20 mouse cellular contexts compared by ENCODE assay signal in genomic region chr13:63475356-63475755, GRCm38 (mm10). TPM values are rescaled to one million over a fixed set of nuclear protein-coding genes. Genes with fewer than 3 reads are reported as not detected.
DNase-seq lines count a peak whose midpoint lies in the region; ATAC-seq and TF ChIP-seq lines count a peak whose summit lies in the region.
"Had no signal": no experiment of that assay in that cellular context is flagged by ENCODE, and none has a peak within 500 bp of the region (broad histone marks: within the 10 kb centered on the region; RNA-seq: fewer than 3 reads in every experiment).

No protein-coding gene starts in this region.

- H3K27ac ChIP-seq in heart, embryonic 13.5 days (replicated peaks): no peak overlapping the region
- H3K27ac ChIP-seq in lung, embryonic 14.5 days (ENCODE audit: low read depth): no peak overlapping the region
- H3K27ac ChIP-seq: embryonic facial prominence, embryonic 13.5 days; forebrain, embryonic 10.5 days; forebrain, embryonic 15.5 days; heart, embryonic 10.5 days had no signal

- H3K4me1 ChIP-seq in heart, embryonic 13.5 days: peaks cover 15% of the 10 kb centered on the region
- H3K4me1 ChIP-seq in lung, embryonic 14.5 days (ENCODE audit: insufficient read depth): no peaks in the 10 kb centered on the region
- H3K4me1 ChIP-seq in lung, adult 2 months (ENCODE audit: control insufficient read depth, insufficient read depth, low read length): no peaks in the 10 kb centered on the region
- H3K4me1 ChIP-seq: embryonic facial prominence, embryonic 13.5 days; forebrain, embryonic 15.5 days had no signal

- WGBS in heart, embryonic 13.5 days: 58% methylated on average over 8 of the region's 8 CpGs
- 29% methylated on average over 8 of the region's 8 CpGs for WGBS in lung, embryonic 14.5 days
- 48% methylated on average over 8 of the region's 8 CpGs for WGBS in lung, adult 2 months

- no peak for ATAC-seq in heart, embryonic 13.5 days (ENCODE audit: extremely low read depth, insufficient number of reproducible peaks, low FRiP score, low TSS enrichment)
- no peak for ATAC-seq in lung, embryonic 14.5 days (ENCODE audit: insufficient read depth)
- ATAC-seq: forebrain, embryonic 15.5 days; hindbrain, embryonic 16.5 days had no signal

- no peaks in the 10 kb centered on the region for H3K36me3 ChIP-seq in heart, embryonic 13.5 days
- H3K36me3 ChIP-seq in lung, embryonic 14.5 days (ENCODE audit: insufficient read depth): no peaks in the 10 kb centered on the region
- H3K36me3 ChIP-seq: embryonic facial prominence, embryonic 13.5 days; forebrain, embryonic 10.5 days; forebrain, embryonic 15.5 days; heart, embryonic 10.5 days had no signal

- TF ChIP-seq CTCF in lung, embryonic 14.5 days (IDR thresholded peaks at IDR 0.05; ENCODE audit: low read depth): no peak
- no peak for TF ChIP-seq CTCF in lung, adult 2 months (IDR thresholded peaks at IDR 0.05; ENCODE audit: insufficient read depth, low read length)

- no peak overlapping the region for H3K9ac ChIP-seq in heart, embryonic 13.5 days
- H3K9ac ChIP-seq in lung, embryonic 14.5 days: no peak overlapping the region
- H3K9ac ChIP-seq: embryonic facial prominence, embryonic 13.5 days; forebrain, embryonic 15.5 days had no signal

- no peak for TF ChIP-seq POLR2A in lung, adult 2 months (IDR thresholded peaks at IDR 0.05; ENCODE audit: borderline replicate concordance, extremely low read depth, low read depth, low read length)

- no peaks in the 10 kb centered on the region for H3K27me3 ChIP-seq in heart, embryonic 13.5 days (replicated peaks)
- H3K27me3 ChIP-seq in lung, embryonic 14.5 days (ENCODE audit: insufficient read depth, low read length): no peaks in the 10 kb centered on the region
- H3K27me3 ChIP-seq: embryonic facial prominence, embryonic 13.5 days; forebrain, embryonic 15.5 days had no signal

- no peaks in the 10 kb centered on the region for H3K9me3 ChIP-seq in heart, embryonic 13.5 days
- H3K9me3 ChIP-seq in lung, embryonic 14.5 days (ENCODE audit: low read depth, low read length): no peaks in the 10 kb centered on the region
- H3K9me3 ChIP-seq: embryonic facial prominence, embryonic 13.5 days; forebrain, embryonic 10.5 days; forebrain, embryonic 15.5 days; heart, embryonic 10.5 days had no signal

- H3K4me2 ChIP-seq in heart, embryonic 13.5 days: 0 out of 2 replicates have a peak overlapping the region, but pooled peaks have one; percentile 9
- no peak overlapping the region for H3K4me2 ChIP-seq in lung, embryonic 14.5 days
- H3K4me2 ChIP-seq: embryonic facial prominence, embryonic 13.5 days; forebrain, embryonic 15.5 days had no signal

- no peak overlapping the region for H3K4me3 ChIP-seq in heart, embryonic 13.5 days
- H3K4me3 ChIP-seq in lung, embryonic 14.5 days (ENCODE audit: low read depth, low read length): no peak overlapping the region
- no peak overlapping the region for H3K4me3 ChIP-seq in lung, adult 2 months (replicated peaks; ENCODE audit: extremely low read depth, low read depth, low read length)
- H3K4me3 ChIP-seq: embryonic facial prominence, embryonic 13.5 days; erythroblast, embryonic 14.5 days; forebrain, embryonic 10.5 days; forebrain, embryonic 15.5 days; heart, embryonic 10.5 days had no signal

- no peak for DNase-seq in heart, postnatal 4 days
- peak; percentile 47 for DNase-seq in lung, embryonic 14.5 days
- DNase-seq in lung, adult 2 months: no peak
- peak; percentile 36 for DNase-seq in lung, postnatal 10 days
- peak; percentile 17 for DNase-seq in lung, postnatal 36 days
- DNase-seq in liver: no peak
- DNase-seq in thymus, postnatal 36 days: no peak
- DNase-seq: adrenal gland, adult 2 months; adrenal gland, postnatal 36 days; cerebellum, adult 2 months; cerebellum, postnatal 25 days; gastrocnemius, postnatal 36 days; heart, adult 18-20 months had no signal

RNA-seq across cellular contexts. Expression of gene Fancc, which starts 21.7 kb away (rescaled TPM):
- 13.8 and 14.0 TPM in 2 replicates for polyA plus RNA-seq in heart, embryonic 13.5 days (2015; fragmentation: Nextera tagmentation; extraction: Ambion mirVana)
- total RNA-seq in heart, postnatal 4 days (2021): 10 to 100 TPM in 1 of 2 experiments, 1 to 10 TPM in 1; 9.7 to 11.1 TPM
- 25.9 and 27.4 TPM in 2 replicates for polyA plus RNA-seq in lung, embryonic 14.5 days (2014; fragmentation: Nextera tagmentation; extraction: Ambion mirVana)
- polyA plus RNA-seq in lung, adult 2 months (2012; rRNA removed): 12.6 and 18.6 TPM in 2 replicates

Comparison
In these comparisons a context has a peak if more than half of its experiments do, and no peak if none do; other contexts are left out.
1. DNase-seq: peak in lung, embryonic 14.5 days (single experiment), lung, postnatal 10 days (single experiment) and lung, postnatal 36 days (single experiment); none in heart, postnatal 4 days (single experiment), lung, adult 2 months (single experiment), liver (single experiment) and thymus, postnatal 36 days (0 of 2).